Mouse (Mus musculus) fat pad, adult 2 months (tissue): Measurements from ENCODE around the gene Pisd.
A peak's percentile ranks its signal among the peaks of the same experiment; 100 is the strongest.
"Not testable (repeated sequence)": the region's sequence is repeated elsewhere in the genome, so short reads cannot be mapped to it uniquely, and the experiment has no call there.

ENCODE experiments used
- DNase-seq: peaks from one replicate; pipeline ENCODE4 v3.0.0-alpha.2; 2011; ENCODE audit warnings: low read depth, low spot score; ENCODE audit errors: extremely low read depth

Gene Pisd

DNA sequence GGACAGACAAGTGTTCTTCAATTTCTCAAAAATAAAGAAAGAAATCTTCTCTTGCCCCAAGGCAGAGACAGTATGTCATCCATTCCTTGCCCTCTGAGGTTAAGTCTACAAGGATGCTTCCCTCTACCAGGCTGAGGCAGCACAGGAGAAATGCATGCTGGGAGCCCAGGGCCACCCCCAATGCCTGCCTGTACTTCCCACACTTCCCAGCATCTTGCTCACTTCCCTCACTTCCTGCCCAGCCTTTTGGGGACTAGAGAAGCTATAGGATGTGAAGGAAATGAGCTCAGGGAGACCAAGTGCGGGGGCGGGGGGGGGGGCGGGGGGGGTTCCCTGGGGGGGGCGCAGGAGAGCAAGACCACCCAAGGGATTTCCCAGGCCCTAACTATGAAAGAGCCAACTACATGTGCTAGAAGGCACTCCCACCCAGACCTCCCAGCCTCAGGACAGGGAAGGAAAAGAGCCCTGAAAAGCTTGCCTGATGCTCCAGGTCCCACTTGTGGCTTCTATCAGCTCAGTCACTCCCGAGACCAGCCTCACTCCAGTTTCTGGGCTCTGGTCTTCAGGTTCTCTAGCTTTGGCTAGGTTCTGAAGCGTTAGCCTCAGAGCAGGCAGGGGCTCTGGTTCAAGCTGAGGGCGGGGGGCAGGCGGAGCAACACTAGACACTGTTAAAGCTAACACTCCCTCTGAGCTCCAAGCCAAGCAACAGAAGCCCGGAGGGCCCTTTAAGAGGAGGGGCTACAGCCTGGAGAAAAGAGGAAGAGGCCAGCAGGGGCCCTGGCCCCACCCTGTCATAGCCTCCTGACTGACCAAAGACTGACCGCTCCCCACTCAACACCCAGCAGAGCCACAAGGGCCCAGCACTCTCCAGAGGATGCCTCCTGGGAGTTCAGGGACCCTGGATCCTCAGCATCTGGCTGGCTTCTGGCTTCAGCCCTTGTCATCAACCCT, 39.5 kb downstream of the Pisd start:
- DNase-seq = no peak

DNA sequence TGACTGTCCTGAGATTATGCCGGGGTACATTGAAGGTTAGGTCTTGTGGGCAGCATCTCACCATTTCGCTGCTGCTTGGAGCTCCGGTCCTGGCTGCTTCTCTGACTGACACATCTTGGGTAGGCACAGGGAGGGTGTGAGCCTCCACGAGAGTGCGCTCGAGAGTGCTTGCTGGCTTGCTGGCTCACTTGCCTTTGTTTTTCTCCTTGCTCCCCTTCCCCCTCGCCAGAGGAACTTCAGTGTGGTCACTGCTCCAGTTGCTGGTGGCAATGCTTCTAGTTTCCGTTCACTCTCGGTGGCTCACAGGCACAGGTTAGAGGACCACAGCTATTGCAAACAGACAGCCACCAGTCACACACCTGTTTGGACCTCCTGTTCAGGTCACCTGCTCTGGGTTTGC, 43.3 kb downstream of the Pisd start:
- no peak for DNase-seq

DNA sequence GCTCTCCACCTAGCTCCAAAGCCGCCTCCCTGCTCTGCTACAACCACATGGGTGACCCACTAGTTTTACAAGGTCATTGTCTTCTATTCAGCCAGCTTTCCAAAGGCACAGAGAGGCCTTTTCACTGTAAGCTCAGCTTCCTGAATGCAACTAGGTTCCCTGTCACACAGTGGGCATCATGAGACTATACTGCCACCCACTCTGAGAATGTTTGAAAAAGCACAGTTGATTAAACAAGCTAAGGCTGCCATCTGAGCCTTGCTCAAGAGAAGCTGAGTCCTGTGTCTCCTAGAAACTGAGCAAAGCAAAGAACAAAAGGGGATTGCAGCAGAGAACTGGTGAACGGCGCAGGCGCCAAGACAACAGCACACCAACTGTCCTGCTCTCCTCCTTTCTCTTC, 44.1 kb downstream of the Pisd start:
- not testable (repeated sequence) for DNase-seq

DNA sequence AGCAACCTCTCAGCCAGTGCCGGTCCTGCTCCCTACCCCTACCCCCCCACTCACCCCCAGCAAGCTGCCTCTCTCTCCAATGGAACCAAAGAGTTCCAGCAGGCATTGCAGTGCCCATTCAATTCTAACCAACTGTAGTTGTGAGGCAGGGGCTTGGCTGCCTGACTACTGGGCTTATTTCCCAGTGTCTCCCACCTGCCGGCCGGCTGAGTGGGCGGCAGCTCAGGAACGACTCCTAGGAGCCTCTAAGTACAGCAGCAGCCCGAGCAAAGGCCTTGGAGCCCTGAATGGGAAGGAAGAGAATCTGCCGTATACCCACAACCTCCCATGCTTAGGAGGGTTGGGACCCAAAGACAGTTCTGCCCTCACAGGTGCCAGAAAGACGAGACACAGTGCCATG, 44.6 kb downstream of the Pisd start:
- not testable (repeated sequence) for DNase-seq

DNA sequence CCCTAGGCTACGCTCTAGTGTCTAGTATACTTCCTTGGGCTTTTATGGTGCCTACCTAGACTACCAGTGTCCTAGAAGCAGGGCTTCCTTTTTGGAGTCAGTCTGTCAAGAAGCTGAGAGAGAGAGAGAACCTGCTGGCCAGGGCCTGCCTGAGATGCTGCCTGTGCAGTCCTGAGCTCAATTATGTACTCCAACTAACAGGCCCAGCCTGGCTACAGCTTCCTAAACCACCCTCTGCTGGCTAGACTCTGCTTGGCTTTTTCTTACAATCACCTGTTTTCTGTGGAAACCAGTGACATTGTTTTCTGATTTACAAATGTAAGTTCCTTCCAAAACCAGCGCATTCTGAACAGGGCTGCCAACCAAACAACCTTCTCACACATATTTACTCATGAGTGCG, 45.3 kb downstream of the Pisd start:
- no peak for DNase-seq

DNA sequence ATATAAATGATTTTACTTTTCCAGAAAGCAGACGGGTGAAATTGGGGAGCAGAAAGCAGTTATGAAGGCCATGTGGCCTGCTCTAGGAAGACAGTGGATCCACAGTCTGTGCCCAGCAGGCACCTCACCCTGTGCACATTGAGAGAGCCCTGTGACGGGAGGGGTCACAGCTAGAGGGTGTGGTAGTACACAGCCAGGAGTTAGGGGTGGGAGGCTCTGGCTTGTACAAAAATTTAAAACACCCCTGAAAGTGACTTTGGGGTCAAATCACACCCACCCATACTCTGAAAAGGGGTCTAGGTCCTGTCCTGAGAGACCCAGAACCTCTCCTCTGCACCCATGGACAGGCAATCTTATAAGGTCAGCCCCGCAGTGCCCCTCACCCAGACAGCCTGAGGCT, 48.7 kb downstream of the Pisd start:
- DNase-seq = not testable (repeated sequence)

DNA sequence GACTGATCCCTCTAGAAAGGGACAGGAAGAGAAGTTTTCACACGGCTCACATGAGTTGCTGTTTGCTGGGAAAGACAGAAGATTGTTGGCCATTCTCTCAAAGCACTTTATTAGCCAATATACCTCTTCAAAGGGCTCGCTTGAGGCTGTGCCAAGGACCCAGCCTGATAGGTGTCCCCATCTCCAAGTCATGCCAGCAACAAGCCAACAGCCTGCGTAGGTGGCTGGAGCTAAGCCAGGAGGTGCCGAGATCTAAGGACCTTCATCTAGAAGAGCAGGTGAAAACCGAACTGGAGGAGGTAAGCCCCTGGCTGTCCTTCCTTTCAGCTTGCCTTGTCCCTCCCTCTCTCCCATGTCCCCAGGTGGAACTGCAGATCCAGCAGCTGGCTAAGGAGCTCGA, 49.7 kb downstream of the Pisd start:
- DNase-seq = peak; percentile 28

DNA sequence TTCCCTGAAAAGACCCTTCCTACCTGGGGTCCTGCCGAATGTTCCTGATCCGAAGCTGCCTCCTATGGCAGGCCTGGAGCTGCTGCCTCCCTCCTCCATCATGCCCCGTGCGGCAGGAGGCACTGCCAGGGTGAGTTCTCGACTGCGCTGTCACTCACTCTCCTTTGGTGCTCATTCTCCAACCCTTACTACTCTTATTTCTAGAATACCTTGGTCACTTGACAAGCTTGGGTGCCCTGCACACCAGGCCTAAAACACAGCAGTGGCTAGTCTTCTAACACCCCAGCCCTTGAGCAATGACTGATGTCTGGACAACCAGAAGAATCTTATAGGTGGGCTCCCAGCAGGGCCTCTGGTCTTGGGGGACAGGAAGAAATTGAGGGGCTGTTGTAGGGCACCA, 51.6 kb downstream of the Pisd start:
- DNase-seq = not testable (repeated sequence)

DNA sequence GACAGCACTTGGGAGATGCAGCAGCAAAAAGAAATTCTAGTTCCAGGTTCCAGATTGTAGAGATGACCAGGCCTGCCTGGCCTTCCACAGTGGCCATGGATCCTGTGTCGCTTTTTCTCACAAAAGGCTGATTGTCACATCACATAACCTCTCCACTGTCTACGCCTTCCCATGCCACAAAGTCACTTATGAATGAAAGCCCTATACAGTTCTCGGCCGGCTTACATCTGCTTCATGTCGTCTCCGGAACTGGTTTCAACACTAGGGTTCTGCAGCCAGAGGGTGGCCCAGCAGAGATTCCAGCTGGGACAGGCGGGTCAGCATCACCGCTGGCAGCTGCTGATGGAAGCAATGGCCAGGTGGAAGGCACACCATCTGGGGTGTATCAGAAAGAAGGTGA, 56.6 kb downstream of the Pisd start:
- DNase-seq = no peak

DNA sequence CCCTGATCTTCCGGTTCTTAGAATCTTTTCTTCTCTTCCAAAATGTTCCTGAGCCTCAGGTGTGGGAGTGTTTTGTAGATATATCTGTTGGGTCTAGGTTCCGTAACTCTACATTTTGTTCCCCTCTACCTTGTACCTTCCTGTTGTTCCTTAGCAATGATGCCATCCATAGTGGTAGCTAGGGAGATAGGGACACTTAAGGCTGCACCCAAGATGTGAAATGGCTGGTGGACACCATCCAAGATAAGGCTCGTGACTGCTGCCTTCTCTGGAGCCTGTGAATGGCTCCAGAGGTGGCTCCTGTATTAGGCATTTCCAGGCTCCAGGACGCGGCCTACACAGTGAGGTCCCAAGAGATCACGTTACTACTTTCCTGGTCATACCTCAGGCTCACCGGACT, 57.1 kb downstream of the Pisd start:
- DNase-seq = no peak

DNA sequence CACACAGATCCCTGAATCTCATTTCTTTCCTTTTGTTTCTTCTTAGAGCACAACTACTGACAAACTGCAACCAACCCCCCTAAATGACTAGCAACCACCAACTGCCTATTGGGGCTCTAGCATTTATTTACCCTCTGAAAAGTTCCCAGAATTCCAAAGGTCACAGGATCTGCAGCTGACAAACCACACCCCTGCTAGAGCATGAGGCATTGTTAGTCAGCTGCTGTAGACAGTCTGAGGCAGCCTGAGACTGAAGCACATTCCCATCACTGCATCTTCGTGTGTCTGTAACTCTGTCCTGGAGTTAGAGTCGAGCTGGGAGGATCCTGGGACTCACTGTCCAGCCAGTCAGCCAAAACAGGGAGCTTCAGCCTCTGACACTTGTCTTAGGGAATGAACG, 60.0 kb downstream of the Pisd start:
- DNase-seq = not testable (repeated sequence)

DNA sequence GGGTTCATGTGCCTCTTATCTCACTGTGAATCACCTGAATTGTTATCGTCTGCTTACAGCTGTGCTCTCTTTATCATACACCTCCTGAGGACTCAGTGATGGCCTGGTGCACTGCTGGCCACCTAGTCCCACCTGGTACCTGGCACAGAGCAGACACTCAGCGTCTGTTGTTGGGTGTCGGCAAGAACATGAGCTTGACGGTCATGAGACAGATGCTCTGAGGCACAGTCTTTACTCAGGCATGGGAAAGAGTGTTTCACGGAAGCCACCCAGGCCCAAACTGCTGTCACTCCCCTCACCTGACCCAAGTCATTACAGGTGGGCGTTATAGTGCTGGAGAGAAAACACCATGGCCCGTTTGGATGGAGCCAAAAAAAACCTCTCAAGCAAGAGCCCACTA, 61.5 kb downstream of the Pisd start:
- no peak for DNase-seq

DNA sequence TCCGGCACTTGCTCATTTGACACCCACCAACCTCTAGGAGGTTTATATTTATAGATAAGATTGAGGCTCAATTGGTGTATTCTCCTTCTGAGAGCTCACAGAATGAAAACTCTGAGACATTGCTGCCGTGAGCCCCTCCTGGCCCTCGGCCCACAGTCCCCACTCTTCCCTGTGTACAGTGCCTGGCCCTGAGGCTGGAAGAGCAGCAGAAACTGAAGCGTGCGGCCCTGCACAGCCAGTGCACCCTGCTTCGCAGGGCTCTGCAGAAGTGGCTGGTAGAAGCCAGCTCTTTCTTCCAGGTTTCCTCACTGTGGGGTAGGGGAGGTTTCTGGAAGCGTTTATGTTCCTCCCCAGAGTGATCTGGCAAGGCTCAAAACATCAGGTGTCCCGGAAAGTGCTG, 62.7 kb downstream of the Pisd start:
- DNase-seq = not testable (repeated sequence)

DNA sequence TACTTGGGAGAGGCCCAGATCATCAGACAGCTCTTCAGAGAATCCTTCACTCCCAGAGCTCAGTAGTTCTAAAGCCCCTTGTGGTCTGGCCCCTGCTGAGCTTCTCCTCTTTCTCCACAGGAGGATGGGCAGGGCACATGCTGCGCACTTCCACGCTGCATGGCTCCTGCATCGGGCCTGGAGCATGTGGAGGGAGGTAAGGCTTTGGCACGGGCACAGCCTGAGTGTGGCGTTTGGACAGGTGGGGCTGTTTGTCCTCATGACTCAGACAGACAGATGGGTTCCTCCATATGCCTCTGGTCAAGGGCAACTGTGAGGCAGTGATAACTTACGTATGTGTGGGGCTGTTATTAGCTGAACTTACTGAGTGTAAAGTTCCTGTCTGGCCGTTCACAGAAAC, 63.2 kb downstream of the Pisd start:
- no peak for DNase-seq

DNA sequence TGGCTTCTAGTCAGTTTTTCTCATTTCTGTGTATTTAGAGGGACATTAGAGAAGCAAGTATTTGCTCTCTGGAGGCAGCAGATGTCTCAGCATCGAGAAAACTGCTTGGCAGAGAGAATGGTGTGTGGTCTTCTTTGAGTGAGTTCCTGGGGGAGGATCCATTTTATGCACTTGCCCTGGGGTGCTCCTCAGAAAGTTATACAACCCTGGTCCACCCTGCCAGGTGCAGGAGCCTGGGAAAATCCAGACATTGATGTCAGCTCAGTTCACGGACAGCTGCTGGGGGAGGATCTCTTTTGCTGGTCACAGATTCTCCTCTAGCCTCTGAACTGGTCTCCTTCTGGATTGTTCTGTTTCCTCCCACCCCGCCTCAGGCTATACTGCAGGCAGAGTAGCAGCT, 64.1 kb downstream of the Pisd start:
- no peak for DNase-seq

DNA sequence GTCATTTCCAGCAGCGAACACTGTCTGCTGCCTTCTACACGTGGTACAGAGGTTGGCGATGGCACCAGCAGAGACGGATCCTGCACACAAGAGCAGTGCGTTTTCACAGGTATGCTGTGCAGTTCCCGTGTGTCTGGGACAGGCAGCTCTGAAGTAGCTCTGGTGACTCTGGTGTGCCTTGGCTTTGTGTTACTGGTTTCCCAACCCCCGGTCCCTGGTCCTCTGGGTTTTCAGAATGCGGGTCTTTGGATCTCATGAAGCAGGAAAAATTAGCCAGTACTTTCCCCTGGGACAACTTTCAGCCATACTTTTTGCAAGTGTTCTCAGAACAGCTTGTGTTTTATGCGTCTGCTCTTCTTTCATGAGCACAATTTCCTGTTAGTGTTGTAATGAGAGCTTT, 65.0 kb downstream of the Pisd start:
- DNase-seq = no peak

DNA sequence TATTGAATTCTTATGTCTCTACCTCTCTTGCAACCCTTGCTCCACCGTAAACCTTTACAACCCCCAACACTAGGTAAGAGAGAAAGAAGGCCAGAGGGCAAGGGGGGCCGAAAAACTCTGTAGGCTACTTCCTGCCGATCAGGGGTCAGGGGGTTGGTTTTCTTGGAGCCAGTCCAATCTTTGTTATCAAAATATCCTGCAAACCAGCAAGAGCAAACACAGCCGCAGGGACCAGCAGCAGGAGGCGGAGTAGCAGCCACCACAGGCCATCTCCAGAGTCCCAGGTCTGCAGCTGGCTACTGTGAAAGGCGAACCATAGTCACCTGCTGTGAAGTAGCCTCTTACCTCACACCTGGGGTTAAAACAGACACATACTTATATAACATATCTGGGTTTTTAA, 66.5 kb downstream of the Pisd start:
- no peak for DNase-seq

DNA sequence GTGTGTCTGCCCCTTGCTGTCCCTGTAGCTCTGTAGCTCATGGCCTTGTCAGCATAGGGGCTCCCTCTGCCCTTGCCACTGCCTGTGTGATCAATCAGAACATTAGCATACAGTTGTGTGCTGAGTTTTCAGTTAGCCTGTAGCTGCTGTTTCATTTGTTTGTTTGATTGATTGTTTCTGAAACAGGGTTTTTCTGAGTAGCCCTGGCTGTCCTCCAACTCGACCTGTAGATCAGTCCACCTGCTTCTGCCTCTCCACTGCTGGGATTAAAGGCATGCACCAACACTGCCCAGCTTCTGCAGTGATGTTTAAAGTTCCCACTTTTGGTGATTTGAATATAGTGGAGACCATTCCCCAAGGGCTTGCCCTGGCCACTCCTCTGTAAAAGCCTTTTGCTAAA, 67.7 kb downstream of the Pisd start:
- DNase-seq = no peak

DNA sequence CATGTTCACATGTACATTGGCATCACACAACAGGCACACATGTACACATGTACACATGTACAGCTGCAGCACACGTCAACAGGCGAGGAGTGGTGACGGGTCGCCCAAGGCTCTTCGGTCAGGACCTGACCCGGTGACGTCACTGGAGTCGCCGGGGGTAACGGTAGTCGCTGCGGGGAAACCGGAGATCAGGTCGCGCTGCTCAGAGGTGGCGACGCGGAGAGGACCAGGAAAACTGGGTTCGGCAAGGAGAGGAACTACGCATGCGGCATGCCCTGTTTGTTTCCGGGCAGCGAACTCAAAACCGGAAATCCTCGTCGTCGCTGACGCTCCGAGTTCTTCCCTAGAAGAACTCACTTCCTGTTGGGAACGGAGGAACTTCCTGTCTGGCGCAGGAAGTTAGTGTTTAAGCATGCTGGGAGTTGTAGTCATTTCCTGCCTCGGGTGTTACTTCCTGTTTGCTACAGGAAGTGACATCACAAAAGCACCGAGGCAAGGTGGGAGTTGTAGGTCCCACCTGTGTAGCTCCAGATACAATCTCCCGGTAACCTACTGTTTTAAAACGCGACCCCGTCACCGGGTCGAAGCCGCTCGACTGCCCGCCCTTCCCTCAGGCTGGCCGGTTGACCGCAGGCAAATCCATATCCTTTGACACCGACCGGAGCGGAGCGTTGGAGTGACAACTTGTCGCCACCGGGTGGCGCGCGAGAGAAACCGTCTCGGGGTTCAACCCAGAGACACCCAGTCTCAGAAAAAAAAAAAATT, 71.6 kb downstream of the Pisd start:
- DNase-seq = peak; percentile 100

DNA sequence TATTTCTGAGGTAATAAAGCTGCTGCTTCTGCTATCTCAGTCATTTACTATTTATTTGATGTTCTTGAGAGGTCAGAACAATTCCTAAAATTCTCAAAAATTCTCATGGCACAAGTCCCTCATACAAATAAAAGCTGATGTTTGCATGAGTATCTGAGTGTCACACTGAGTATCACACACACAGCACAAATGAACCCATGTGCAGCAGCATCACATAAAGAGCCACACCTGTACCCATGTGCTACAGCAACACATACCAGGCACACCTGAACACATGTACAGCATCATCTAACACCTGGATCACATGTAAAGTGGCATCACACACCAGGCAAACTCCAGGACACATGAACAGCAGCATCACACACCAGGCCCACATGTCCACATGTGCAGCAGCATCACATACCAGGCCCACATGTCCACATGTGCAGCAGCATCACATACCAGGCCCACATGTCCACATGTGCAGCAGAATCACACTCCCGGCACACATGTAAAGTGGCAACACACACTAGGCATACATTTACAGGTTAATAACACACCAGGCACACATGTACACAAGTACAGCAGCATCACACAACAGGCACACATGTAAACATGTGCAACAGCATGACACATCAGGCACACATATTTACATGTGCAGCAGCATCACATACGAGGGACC, 72.3 kb downstream of the Pisd start:
- no peak for DNase-seq

DNA sequence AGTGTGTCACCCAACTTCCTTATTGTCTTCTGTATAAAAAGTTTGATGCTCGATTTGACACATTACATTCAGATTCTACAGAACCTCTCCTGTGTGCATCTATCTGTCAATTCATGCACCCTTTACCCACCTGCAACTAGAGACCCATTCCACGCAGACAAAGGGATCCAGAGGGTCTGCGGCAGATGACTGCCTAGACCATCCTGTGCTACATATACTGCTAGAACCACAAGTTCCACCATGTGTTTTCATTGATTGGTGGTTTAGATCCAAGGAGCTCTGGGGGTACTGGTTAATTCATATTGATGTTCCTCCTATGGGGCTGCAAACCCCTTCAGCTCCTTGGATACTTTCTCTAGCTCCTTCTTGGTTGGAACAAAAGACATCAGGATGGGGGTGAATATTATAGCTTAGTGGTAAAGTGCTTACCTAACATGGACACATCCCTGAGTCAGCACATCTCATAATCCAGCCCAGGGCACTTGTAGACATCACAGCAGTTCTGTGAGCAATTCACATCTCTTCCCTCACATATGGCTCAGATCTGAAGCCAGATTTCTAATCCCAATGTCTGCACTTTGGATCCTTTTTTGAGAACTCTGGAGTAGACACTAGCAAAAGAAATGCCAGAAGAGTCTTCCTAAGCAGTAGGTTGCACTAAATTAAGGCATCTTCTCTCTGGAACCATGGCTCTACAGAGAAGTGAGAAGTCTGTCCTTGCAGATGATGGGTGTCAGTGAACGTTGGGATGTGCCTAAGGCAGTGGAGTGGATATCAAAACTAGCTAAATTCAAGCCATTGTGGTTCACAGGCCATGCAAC, 73.0 kb downstream of the Pisd start:
- DNase-seq = no peak
